Mouse (Mus musculus) lung, postnatal 14 days (tissue): ENCODE data around the gene Tfb1m.
A peak's percentile ranks its signal among the peaks of the same experiment; 100 is the strongest.

ENCODE experiments used
- DNase-seq: peaks from one replicate; pipeline ENCODE4 v3.0.0; 2021

Gene Tfb1m

DNA sequence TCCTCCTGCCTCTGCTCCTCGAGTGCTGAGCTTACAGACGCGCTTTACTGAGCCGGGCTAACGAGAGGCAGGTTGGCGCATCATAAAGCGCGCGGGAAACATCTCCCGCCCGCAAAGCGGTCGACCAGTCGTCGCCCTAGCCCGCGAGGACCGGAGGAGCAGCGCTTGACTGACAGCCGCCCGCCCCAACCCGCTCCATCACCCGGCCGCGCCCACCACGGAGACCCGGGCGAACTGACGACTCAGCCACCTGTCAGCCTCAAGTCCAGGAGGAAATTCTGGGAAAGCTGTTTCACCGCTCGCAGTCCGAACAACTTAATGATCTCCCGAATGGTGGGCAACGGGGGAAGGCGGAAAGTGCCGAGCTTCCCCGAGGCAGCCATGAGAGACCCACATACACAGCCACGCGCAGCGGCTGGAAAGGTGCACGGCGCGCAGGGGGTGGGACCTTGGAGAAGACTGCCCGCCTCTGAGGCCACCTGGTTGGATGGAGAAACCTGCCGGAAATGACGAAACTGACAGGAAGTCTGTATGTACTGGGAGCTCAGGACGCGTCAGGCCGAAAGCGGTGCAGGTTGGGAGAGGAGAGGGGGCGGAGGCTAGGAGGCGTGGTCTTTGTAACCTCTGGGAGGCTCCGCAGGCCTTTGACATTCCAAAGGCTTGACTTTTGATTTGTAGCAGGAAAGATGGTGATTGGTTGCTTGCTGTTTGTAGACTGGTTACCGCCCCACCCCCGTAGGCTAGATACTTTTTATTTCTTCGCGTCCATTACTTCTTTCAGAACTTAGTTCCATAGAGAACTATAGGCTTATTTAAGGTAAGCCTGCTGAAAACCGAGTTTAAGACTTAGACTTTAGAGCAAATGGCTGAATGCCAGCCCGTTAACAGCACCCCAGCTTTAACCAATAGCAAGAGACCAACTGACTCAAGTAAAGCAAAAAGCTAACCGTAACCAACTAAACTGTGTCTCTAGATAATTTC, at the start of gene Tfb1m:
TSS of gene Tfb1m (minus strand) at position 451 of the 981 bp plus-strand sequence.
- DNase-seq: peak; percentile 98

DNA sequence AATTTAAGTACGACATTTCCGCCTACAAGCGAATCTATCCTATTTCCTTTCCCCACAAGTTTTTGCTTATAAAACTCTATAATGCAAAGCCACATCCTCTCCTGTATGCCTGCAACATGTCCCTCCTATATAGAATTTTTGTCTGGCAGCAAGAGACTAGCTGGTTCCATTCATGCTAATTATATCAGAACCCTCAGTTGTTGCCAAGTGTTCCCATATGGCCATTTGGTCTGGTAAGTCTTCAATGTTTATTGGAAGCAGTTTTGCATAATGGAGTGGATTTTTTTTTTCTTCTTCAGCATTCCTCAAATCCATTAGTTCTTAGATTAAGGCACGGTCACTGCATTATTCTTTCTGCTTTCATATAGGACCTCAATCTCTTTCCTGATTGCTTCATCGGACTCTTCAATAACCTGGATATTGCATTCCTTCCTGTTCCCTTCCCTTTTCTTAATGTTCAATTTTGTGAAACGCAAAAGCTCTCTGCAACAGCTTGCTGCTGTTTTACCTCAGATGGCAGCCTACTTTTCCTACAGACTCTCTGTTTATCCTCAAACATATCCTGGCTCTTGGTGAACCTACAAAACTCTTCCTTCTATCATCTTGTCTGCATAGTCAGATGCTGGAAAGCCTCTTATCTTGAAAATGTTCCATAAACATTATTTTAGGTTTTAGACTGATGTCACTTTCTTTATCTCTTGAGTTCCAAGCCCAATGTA, 45.5 kb upstream of the Tfb1m start:
- no peak for DNase-seq

- DNase-seq: no peak
These were observed 40.8 kb upstream of the Tfb1m start for GRCm38 (mm10) chr17:3598393-3598792.

DNA sequence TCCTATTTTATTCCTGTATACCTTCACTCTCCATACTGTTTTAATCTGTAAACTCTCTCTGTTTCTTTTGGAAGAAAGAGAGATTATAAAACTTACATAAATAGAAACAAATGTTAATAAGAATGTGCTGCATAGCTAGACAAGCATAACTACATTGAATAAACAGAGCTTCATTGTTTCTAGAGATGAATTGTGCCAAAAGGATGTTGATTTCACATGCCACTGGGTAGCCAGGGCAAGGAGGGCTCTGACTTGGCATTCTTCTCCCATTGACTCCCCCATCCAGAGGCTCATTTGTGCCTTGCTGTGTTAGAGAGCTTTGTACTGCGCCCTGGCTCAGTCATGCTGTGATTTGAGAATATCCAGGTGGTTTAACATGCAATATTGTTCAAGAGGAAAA, 40.3 kb upstream of the Tfb1m start:
- no peak for DNase-seq

- DNase-seq: no peak
These were observed 39.5 kb upstream of the Tfb1m start for GRCm38 (mm10) chr17:3597130-3597529.

DNA sequence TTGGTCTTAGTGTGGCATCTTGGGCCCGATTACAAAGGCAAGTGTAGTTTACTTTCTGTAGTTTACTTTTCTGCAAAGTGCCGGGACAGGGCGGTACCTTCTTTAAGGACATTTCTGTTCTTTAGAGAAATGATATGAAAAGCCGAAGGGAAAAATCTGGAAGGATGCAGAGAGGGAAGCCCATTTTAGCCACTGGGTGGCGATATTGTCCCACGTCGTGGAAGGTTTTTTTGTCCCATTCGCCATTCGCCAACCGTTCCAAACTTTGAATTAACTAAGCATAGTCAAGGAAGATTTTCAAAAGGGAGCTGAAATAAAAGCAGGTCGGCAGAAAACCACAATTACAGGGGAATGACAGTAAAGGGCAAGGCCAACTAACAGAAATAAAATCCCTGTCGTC, 13.3 kb upstream of the Tfb1m start:
- DNase-seq: peak; percentile 83

- no peak for DNase-seq
These were observed 4.8 kb upstream of the Tfb1m start for GRCm38 (mm10) chr17:3562405-3562804.

DNA sequence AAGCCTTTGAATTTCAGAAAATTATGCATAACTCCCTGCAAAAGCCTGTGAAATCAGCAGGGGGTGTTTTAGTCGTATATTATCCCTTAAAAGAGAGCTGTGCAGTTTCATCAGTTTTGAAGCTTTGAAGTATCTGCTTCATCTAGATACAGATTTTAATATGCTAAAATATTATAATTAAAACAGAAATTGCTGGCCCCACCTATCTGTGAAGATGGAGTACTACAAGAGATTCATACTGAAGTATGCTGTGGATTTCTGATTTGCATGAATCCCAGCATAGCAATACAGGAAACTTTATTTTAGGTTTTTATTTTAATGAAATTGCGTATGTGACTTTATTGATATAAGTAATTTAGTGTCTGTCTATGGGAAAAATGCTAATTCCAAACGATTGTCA, 3.0 kb upstream of the Tfb1m start:
- DNase-seq: no peak

DNA sequence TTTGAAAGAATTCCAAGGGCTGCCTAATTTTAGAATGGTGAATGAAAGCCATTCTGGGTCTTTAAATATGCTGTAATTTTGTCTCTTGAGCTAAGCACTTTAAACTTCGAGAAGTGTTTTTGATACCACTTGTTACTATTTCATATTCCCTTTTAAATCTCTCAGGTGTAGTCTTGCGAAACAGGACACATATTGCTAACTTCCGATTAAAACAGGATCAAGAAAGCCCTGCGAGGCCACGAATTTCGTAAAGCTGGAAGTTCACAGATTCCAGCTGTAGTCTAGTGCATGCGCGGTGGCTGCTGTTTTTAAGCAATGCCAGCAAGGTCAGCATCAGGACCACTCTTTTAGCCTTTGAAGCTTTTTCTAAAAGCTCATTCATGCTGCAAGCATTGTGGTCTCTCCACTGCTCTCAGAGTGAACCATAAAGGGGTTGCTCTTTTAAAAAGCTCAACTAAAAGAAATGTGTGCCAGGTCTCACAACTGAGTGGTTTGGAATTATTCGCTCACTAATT, 832 bp upstream of the Tfb1m start:
- DNase-seq: peak; percentile 11

- no peak for DNase-seq
These were observed 1.3 kb downstream of the Tfb1m start for GRCm38 (mm10) chr17:3556251-3556650.

DNA sequence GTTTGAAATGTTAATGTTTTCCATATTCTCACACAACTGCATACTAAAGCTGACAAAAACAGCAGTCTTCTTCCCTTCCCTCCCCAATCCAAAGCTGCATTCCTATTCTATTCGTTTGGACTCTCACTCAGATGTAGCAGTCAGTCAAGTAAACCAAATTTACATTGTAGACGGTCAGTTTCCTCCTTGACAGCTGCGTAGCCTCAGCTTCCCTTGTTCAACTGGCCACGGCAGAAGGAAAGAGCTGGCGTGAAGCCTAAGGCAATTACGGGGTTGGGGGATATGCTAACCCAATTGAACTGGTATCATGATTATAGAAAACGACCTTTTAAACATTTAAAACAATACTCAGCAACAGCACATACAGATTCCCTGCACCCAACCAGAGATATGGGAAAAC, 9.9 kb downstream of the Tfb1m start:
- DNase-seq: no peak

DNA sequence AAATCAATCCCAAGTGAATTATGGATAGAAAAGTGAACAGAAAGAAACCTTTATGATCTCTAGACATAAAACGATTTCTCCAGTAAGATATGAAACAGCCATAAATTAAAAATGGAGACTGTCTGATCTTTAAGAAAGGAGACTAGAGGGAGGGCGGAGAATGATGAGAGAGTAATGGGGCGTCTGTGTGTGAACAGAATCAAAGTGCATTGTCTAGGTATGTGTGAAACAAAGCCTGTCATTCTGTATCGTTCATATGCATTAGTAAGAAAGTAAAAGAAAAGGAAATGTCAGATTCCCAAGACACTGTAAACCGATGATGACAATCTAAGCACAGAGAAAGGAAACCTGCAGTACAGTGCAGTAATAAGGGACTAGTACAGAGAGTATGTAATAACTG, 16.5 kb downstream of the Tfb1m start:
- no peak for DNase-seq

- DNase-seq: no peak
These were observed 17.3 kb downstream of the Tfb1m start for GRCm38 (mm10) chr17:3540304-3540703.

DNA sequence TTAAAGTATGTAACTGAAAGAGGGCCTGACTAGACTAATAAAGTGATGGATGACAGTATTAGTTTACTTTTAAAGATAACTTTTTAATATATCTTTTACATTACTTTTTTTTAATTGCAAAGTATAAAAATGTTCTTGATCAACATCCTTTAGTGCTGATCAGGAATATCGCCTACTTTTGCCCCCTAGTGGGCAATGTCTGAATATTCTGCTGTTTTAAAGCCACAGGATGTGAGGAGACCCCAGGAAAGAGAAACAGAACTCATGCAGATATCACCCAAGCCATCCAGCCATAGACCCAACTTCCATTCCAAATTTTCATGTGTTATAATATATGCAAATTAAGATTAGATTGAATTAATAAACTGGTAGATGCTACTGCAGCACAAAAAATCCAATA, 24.2 kb downstream of the Tfb1m start:
- peak; percentile 11 for DNase-seq

DNA sequence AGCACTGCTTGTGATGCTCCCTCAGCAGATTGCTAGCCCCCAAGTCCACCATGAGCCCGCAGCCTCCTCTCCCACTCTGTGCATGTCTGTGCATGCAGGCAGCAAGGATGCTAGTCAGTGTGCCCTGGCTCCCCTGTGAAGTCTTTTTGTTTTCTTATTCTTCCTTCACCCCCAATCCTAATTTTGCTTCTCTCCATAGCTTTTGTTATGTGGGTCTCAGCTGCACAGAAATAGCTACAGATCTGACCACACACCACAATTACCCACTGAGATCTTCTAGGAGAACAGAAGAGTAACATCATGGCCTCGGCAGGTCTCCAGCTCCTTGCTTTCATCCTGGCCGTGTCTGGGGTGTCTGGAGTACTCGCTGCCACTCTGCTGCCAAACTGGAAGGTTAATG, 25.3 kb downstream of the Tfb1m start, which contains the start of gene Cldn20:
TSS of gene Cldn20 (plus strand) at position 301 of the 400 bp plus-strand sequence.
- DNase-seq: no peak

DNA sequence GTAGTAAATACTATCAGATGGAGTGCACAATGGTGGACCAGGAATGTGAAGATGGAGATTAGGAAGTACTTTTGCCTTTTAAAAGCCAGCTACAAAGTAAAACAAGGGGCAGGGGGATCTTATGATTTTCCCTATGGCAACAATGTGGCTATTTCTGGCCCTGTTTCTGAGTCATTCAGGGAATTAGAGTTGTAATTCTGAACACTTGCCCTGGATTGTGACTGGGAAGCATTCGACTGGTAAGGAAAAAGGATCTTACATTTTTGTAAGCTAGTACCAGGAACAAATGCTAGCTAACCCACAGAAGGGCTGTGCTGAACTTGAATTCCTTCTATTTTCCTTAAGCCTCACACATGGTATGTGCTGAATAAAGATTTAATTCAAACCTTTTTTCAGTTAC, 25.9 kb downstream of the Tfb1m start:
- DNase-seq: no peak

- DNase-seq: no peak
These were observed 27.0 kb downstream of the Tfb1m start for GRCm38 (mm10) chr17:3530549-3530948.

DNA sequence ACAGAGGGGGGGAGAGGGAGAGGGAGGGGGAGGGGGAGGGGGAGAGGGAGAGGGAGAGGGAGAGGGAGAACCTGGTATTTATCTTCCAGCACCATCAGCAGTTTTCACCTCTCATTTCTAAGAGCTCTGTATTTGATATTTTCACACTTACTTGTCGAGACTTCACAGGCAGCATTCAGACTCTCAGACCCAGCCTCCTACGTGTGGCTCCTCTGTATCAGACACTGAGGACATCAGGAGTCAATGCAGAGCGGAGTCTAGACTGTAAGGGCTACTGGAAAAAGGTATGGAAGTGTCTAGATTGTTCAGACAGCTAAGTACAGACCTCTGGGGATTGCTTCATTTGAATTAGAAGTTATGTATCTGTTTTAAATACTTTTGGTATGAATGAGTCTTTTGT, 28.1 kb downstream of the Tfb1m start:
- no peak for DNase-seq

DNA sequence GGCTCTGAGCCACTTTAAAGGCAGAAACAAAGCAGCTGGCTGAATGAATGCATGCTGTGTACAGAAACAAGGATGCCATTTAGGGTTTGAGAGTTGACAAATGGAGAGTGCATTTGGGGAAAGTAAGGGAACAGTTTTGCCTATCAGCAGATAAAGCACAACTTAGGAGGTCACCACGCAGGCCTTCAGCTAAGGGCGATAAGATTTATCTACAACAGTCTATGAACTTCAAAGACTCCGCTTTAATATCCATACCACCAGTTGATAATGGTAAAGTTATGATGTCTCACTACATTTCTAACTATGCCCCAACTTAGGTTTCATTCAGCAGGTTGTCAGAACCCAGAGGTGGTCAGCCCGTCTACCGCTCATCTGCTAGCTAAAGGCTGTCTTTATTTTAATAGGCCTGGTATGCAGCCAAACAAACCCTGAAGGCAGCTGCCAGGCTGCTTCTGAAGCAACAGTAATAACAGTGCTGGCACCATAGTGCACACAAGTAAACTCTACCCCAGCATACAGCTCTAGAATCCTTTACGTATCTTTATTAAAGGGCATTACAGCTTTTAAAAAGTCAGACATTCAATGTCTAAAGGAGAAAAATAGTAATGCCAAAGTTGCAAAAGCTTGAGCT, 29.6 kb downstream of the Tfb1m start:
- no peak for DNase-seq

- DNase-seq: no peak
These were observed 37.2 kb downstream of the Tfb1m start for GRCm38 (mm10) chr17:3520344-3520743.

DNA sequence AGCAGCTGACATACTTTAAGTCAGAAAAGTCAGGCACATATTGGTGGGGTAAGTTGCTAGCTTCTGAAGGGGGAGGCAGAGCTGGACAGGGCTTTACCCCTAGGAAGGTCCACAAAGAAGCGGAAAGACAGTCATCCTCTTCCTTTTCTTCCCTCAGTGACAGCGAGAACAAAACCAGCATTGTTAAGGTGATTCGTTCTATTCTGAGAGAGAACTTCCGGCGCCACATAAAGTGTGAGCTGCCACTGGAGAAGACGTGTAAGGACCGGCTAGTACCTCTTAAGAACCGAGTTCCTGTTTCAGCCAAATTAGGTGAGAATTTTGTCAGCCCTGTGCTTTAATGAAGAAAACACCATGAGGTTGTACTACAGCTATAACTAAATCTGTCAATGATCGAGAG, 41.2 kb downstream of the Tfb1m start:
- DNase-seq: no peak

GRCm38 (mm10) chr17:3515851-3516250, 41.7 kb downstream of the Tfb1m start:
- DNase-seq: no peak

- DNase-seq: no peak
These were observed 43.3 kb downstream of the Tfb1m start for GRCm38 (mm10) chr17:3514316-3514715.
